Mouse (Mus musculus) liver, adult 2 months (tissue): Measurements from ENCODE around the gene Hoxd12.
A peak's percentile ranks its signal among the peaks of the same experiment; 100 is the strongest.

Experiments used
- CTCF ChIP-seq: fragments of 200-500 bp; IDR thresholded peaks from 2 replicates; pipeline ENCODE4 v1.5.1; 2011; ENCODE audit warnings: low read depth, low read length, control low read depth
- POLR2A ChIP-seq: fragments of 200-500 bp; IDR thresholded peaks from 2 replicates; pipeline ENCODE4 v1.6.1; 2011; ENCODE audit warnings: low read length, control low read depth; ENCODE audit not compliant: insufficient read depth; ENCODE audit errors: extremely low read depth

DNA sequence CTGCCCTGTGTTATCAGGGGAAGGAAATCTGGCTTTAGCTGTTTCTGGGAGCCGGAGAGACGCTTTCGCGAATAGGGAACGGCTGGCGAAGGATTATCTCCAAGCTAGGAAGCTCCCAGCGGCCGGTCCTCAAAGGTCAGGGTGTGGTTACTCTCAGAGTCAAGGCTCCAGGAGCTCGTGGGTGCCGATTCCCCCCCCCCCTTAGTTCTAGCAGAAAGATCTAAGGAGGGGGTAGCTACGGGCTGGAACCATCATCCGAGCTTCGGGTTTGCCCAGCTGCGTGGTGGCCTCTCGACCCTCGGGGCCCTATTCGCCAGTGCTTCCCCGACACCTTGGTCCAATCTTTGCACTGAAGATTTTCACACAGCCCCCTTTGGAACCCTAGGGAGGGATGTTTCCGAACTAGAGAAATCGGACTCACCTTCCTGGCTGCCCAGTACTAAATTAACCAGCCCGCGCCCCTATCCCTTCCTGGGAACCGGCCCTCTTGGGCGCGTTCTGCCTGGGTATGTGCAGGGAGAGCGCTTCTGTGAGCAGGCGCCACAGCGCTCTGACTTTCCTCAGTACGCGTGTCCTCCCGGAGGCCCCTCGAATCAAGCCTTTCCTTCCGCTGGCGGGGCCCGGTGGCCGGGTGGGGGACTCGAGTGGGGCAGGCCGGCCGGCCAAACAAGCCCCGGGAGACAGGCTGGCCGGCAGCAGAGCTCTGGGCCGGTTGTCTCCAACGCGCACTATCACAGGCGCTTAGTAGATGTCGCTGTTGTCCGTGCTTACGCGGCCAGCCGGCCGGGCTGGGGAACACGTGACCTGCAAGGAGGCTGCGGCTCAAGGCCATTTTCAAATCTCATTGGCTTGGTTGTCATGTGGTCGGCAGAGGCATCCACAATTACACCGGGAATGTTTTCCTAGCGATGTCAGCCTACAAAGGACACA lies 16.5 kb downstream of the Hoxd12 start, which contains the start of gene Hoxd10:
- TF ChIP-seq CTCF (0 out of 2 replicates have a peak, but pooled peaks have one; percentile 14), POLR2A (no peak)
